Mouse (Mus musculus) neural tube, embryonic 14.5 days (tissue): ENCODE data around the gene Clstn1. TPM values are rescaled to one million over a fixed set of nuclear protein-coding genes. Genes with fewer than 3 reads are reported as not detected.

Source experiments
- ATAC-seq: fragments of 200-750 bp; cut with Nextera tagmentation; 2 replicates; pipeline ENCODE4 v1.8.0; 2017; ENCODE audit warnings: low read depth, mild to moderate bottlenecking, moderate TSS enrichment, moderate library complexity
- H3K27ac ChIP-seq: fragments of 300-500 bp; sonication (generic); 2 replicates; pipeline ENCODE4 v1.5.1; 2014; ENCODE audit warnings: low read depth, mild to moderate bottlenecking, control low read depth, low read length, moderate library complexity, mixed read lengths
- H3K27me3 ChIP-seq: fragments of 300-500 bp; sonication (generic); 2 replicates; pipeline ENCODE4 v1.6.1; 2014; ENCODE audit warnings: low read length; ENCODE audit not compliant: control insufficient read depth, insufficient read depth
- H3K36me3 ChIP-seq: fragments of 300-500 bp; sonication (generic); 2 replicates; pipeline ENCODE4 v1.6.1; 2014; ENCODE audit warnings: low read length, mixed read lengths; ENCODE audit not compliant: control insufficient read depth, insufficient read depth
- H3K4me1 ChIP-seq: fragments of 300-500 bp; sonication (generic); 2 replicates; pipeline ENCODE4 v1.6.1; 2014; ENCODE audit warnings: low read length; ENCODE audit not compliant: control insufficient read depth, insufficient read depth
- H3K4me2 ChIP-seq: fragments of 300-500 bp; sonication (generic); 2 replicates; pipeline ENCODE4 v1.6.1; 2014; ENCODE audit warnings: mild to moderate bottlenecking, low read depth, low read length, control low read depth
- H3K4me3 ChIP-seq: fragments of 300-500 bp; sonication (generic); 2 replicates; pipeline ENCODE4 v1.5.1; 2014; ENCODE audit warnings: low read depth, low read length, control low read depth, mixed read lengths
- H3K9ac ChIP-seq: fragments of 300-500 bp; sonication (generic); replicated peaks from 2 replicates; pipeline ENCODE4 v1.6.1; 2014; ENCODE audit warnings: low read depth, mild to moderate bottlenecking, control low read depth, low read length, mixed read lengths
- H3K9me3 ChIP-seq: fragments of 300-500 bp; sonication (generic); 2 replicates; pipeline ENCODE4 v1.6.1; 2016; ENCODE audit warnings: low read length; ENCODE audit not compliant: control insufficient read depth
- WGBS: fragments of 180-500 bp; shearing (Covaris S2); extraction: QIAGEN DNeasy Blood & Tissue Kit; methylation state at CpG from one replicate; pipeline ENCODE4 v1.1.7; 2014; 5-methylcytosine and 5-hydroxymethylcytosine counted together
- polyA plus RNA-seq: library from polyadenylated mRNA; unstranded; fragments of >200 nt; fragmentation: Nextera tagmentation; extraction: Ambion mirVana; gene quantifications from 2 replicates; pipeline ENCODE4 v1.2.1, GENCODE M21; 2014

Clstn1 gene
- 107 and 139 TPM in 2 replicates for polyA plus RNA-seq

DNA sequence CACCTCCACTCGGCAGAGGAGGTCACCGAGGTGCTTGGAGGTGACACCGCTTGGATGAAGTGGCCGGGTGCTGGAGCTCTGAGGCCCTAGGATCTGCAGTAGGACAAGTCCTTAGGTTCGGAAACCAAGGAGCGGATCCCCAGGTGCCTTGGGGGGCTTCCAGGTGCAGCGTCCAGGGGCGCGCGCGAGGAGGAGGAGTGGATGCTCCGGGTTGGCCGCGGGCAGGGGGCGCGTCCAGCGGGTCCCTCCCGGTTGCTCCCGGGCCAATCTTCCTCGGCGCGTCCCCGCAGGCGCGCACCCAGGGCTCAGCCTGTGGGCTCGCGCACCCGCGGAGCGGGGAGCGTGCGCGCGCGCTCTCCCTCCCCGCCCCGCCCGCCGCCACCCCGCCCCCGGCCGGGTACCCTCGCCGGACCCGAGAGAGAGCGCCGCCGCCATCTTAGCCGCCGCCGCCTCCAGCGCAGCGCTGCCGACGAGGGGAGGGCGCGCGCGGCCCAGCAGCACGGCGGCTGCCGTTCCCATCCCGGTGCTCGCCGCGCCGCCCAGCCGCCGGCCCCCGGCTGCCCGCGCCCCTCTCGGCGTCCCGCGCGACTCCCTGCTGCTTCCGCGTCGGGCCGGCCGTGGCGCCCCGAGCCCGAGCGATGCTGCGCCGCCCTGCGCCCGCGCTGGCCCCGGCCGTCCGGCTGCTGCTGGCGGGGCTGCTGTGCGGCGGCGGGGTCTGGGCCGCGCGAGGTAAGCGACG is at the start of gene Clstn1:
Clstn1 (plus strand) TSS at position 425 of the 739 bp plus-strand sequence.
- Histone ChIP-seq H3K4me3 (peak within 1 kb of the TSS; percentile 86), H3K4me1 (peaks cover 14% of the 10 kb centered on the region; the same call in 1 of the 2 replicates), H3K27ac (peak within 1 kb of the TSS; percentile 87), H3K27me3 (no peaks in the 10 kb centered on the region), H3K4me2 (peak within 1 kb of the TSS; percentile 98), H3K9me3 (no peaks in the 10 kb centered on the region), H3K9ac (peak within 1 kb of the TSS; percentile 95), H3K36me3 (no peaks in the 10 kb centered on the region)
- under 1% methylated on average over 45 of the region's 103 CpGs for WGBS
- ATAC-seq = peak; percentile 83

DNA sequence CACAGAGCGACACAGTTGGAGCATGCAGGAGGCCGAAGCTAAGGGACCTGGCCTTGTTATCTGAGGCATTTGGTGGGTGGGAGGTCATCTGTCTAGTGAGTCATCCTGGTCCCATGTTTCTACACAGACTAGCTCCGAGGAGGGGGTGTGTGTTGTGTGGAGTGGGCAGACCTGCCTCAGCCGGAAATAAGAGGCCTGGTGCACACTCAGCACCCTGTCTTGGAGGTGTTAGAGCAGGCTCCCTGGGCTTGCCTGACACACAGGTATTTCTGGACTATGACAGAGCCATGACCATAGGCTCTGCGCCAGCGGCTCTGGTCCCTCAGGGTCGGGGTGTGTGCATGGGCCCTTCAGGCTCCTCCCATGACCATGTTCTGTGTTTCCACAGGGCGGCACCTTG is 46.8 kb upstream of the Clstn1 start:
- 89% methylated on average over 8 of the region's 8 CpGs for WGBS
- ATAC-seq = no peak
- Histone ChIP-seq H3K27ac (no peak overlapping the region), H3K4me3 (no peak overlapping the region), H3K27me3 (no peaks in the 10 kb centered on the region), H3K4me2 (no peak overlapping the region), H3K36me3 (no peaks in the 10 kb centered on the region), H3K9ac (no peak overlapping the region), H3K4me1 (no peaks in the 10 kb centered on the region), H3K9me3 (no peaks in the 10 kb centered on the region)

DNA sequence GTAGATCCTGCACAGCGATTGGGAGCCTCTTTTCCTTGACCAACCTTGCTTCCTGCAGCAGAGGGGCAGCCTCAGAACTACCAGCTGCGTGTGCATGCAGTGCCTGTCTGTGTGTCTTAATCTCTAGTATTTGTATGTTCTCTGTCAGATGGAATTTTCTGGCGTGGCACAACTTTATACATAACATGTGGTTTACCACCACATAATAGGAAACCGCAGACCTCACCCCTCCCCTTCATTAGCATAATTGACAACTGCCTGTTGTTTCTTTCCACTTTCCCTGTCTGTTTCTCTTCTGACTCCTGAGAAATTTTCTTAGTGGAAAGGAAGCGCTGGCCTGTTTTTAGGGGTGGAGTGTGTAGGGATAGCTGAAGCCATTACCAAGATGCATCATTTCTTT is 44.3 kb upstream of the Clstn1 start:
- H3K9me3 ChIP-seq = no peaks in the 10 kb centered on the region
- ATAC-seq = no peak
- H3K4me2 ChIP-seq = no peak overlapping the region
- H3K36me3 ChIP-seq = peaks cover 11% of the 10 kb centered on the region
- no peak overlapping the region for H3K4me3 ChIP-seq
- H3K27me3 ChIP-seq = no peaks in the 10 kb centered on the region
- no peak overlapping the region for H3K9ac ChIP-seq
- whole genome bisulfite sequencing = 75% methylated on average over 5 of the region's 5 CpGs
- H3K4me1 ChIP-seq = no peaks in the 10 kb centered on the region
- H3K27ac ChIP-seq = no peak overlapping the region

DNA sequence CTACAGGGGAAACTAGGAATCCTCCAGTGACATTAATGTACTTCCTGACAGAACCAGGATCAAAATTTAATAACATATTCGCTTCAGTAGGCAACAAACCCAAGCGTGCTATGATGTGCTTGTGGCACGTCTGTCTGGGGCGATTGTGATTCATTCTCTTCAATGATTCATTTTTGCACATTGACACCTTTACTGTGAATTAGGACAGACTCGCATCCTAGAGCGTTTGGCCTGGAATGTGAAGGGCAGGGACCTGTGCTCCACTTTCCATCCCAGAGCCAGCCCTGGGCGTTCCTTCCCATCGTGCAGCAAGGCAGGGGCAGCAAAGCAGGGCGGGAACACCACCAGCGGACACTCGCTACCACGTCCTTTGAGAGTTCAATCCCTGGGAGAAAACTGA is 43.8 kb upstream of the Clstn1 start:
- Histone ChIP-seq H3K36me3 (peaks cover 11% of the 10 kb centered on the region), H3K27ac (no peak overlapping the region), H3K9ac (no peak overlapping the region), H3K9me3 (no peaks in the 10 kb centered on the region), H3K4me3 (no peak overlapping the region), H3K4me1 (no peaks in the 10 kb centered on the region), H3K27me3 (no peaks in the 10 kb centered on the region), H3K4me2 (no peak overlapping the region)
- WGBS = 78% methylated on average over 12 of the region's 12 CpGs
- ATAC-seq = no peak

DNA sequence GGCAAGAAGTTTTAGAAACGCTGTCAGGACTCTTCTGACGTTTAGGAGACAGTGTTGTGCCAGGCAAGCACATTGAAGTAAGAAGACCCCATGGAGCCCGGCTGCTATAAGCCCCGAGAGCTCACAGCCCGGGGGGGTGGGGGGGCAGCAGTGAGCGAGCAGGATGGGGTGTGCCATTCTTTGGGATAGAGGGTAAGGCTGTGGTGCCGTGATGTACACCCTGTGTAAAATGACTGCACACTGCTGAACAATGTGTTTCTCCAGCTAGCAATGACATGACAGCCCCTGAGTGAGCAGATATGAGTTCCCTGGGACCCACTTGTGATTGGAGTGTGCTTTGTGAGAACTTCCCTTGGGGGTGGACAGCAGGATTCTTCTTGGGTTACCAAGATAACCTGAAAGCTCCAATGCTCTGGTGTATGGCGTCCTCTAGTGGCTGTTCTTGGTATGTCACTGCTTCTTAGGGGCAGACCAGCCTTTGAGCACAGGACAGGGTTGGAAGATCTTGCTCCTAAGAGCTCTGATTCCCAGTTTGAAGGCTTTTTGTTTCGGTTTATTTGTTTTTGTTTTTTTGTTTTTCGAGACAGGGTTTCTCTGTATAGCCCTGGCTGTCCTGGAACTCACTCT is 43.2 kb upstream of the Clstn1 start:
- no peak overlapping the region for H3K27ac ChIP-seq
- no peak overlapping the region for H3K9ac ChIP-seq
- no peak overlapping the region for H3K4me2 ChIP-seq
- H3K27me3 ChIP-seq = no peaks in the 10 kb centered on the region
- no peaks in the 10 kb centered on the region for H3K4me1 ChIP-seq
- H3K4me3 ChIP-seq = no peak overlapping the region
- peaks cover 11% of the 10 kb centered on the region for H3K36me3 ChIP-seq
- H3K9me3 ChIP-seq = no peaks in the 10 kb centered on the region
- peak; percentile 50; the same call in 1 of the 2 replicates for ATAC-seq
- 43% methylated on average over 10 of the region's 10 CpGs for WGBS

DNA sequence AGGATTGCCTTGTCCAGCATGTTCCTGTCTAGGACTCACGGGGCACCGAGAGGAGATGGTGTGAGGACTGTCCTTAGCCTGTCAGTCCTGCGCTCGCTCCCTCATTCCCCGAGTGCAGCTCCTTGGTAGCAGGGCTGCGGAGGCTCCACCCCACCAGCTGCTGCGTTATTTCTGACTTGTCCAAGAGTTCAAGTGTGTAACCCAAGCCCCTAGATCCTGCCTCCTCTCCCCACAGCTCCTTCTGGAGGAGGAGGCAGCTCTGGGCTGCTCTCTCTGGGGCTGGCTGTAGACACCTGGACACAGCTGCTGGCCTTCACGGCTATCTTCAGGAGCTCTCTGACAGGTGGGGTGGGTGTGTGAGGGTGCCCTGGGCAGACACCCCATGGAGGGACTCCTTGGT is 41.4 kb upstream of the Clstn1 start:
- Histone ChIP-seq H3K4me3 (no peak overlapping the region), H3K9ac (no peak overlapping the region), H3K27me3 (no peaks in the 10 kb centered on the region), H3K4me1 (no peaks in the 10 kb centered on the region), H3K27ac (no peak overlapping the region), H3K9me3 (no peaks in the 10 kb centered on the region), H3K4me2 (no peak overlapping the region), H3K36me3 (peaks cover 11% of the 10 kb centered on the region)
- 91% methylated on average over 8 of the region's 8 CpGs for WGBS
- no peak for ATAC-seq

DNA sequence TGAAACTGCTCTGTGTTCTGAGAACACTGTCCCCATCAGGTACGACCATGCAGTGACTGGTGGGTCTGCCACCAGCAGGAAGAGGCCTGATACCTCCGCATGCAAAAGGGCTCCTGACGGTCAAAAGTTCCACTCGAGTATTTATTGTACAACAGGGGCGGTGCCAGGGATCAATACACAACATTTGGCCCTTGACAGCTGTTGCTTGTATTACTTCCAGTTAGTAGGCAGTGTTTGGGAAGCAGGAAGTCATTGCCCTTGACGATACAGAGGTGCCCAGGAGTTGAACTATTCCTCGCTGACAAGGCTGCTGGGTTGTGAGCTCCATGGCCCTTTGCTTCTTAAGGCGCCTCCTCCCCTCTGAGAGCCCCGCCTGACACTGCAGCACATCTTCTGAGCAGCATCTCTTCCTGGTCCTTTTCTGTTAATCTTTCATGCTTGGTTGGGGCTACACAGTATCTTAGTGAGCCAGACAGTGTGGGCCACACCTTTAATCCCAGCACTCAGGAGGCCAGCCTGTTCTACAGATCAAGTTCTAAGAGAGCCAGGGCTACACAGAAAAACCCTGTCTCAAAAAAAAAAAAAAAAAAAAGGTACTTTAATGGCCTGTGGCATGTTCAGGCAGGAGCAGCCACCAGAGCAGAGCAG is 39.3 kb upstream of the Clstn1 start:
- 92% methylated on average over 9 of the region's 9 CpGs for WGBS
- Histone ChIP-seq H3K4me1 (no peaks in the 10 kb centered on the region), H3K9ac (no peak overlapping the region), H3K9me3 (no peaks in the 10 kb centered on the region), H3K27me3 (no peaks in the 10 kb centered on the region), H3K4me3 (no peak overlapping the region), H3K27ac (no peak overlapping the region), H3K36me3 (peaks cover 11% of the 10 kb centered on the region), H3K4me2 (no peak overlapping the region)
- no peak for ATAC-seq

DNA sequence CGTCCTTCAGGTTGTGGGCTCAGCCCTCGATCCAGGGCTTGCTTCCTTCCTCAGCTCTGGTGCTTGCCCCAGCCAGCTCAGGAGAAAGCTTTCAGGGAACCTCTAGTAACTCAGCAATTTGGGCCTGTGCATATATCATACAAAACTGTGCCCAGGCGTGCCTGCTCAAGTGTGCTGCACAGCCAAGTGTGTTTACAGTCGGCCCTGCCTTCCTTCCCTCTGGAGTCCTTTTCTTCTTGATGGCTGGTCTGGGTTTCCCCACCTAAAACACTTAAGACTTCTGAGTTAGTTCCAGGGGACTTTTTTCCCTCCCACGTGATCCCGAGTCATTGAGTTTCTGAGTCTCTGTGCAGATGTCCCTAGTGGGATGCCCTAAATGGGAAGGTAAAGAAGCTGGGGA is 38.7 kb upstream of the Clstn1 start:
- H3K9me3 ChIP-seq = no peaks in the 10 kb centered on the region
- no peak overlapping the region for H3K27ac ChIP-seq
- no peaks in the 10 kb centered on the region for H3K27me3 ChIP-seq
- no peak overlapping the region for H3K9ac ChIP-seq
- ATAC-seq = no peak
- no peak overlapping the region for H3K4me2 ChIP-seq
- peaks cover 11% of the 10 kb centered on the region for H3K36me3 ChIP-seq
- WGBS = 85% methylated on average over 6 of the region's 6 CpGs
- H3K4me1 ChIP-seq = no peaks in the 10 kb centered on the region
- no peak overlapping the region for H3K4me3 ChIP-seq
